Mouse (Mus musculus): ENCODE measurements around the gene Atp6v0a1.

DNA sequence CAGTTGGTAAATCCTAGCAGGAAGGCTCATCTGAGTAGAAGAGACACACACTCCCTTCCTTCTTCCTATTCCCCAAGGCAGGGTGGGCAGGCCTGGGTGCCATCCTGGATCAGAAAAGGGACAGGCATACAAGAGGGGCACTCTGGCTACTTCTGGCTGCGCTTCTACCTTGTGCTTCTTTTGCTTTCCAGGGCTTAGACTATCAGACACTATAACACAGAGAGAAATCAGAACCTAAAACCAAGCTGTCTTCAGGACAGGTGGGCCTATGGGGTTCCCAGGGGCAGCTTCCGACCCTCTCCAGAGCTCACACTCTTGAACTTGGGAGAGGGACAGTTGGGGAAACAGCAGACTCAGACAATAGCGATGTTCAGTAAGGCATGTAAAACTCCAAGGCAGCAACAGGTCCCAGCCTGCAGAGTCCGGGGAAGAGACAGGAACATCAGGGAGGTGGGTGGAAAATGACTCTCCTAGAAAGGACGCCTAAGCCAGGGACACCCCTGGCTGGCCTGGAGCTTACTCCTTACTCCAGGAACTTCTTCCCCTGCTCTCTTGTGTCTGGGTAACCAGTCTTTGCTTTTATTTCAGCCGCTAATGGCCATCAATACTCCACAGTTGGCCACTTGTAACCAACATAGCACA is 44.2 kb upstream of the Atp6v0a1 start:
- no peak for TF ChIP-seq CTCF (conservative IDR thresholded peaks at IDR 0.05; ENCODE audit: low read length)
- TF ChIP-seq NANOG (IDR thresholded peaks at IDR 0.05; ENCODE audit: borderline replicate concordance, low read length): no peak
- TF ChIP-seq POU5F1 (IDR thresholded peaks at IDR 0.05; ENCODE audit: borderline replicate concordance, low read length): no peak

Data from E14TG2a.4 (cell line).